Mouse (Mus musculus) gonadal fat pad, adult 2 months (tissue): ENCODE data around the gene Kdm5b. TPM values are rescaled to one million over a fixed set of nuclear protein-coding genes. Genes with fewer than 3 reads are reported as not detected.

Experiments
- DNase-seq: peaks from one replicate; pipeline ENCODE4 v3.0.0-alpha.2; 2012; ENCODE audit warnings: low read depth
- polyA plus RNA-seq: library from polyadenylated mRNA; depleted of rRNA; stranded (reverse); fragments of >200 nt; gene quantifications from 2 replicates; pipeline ENCODE4 v1.2.3, GENCODE M21; 2012

Gene Kdm5b
- polyA plus RNA-seq, 1 experiment = 15.5 TPM

GRCm38 (mm10) chr1:134589676-134590075 is 29.7 kb downstream of the Kdm5b start:
- no peak for DNase-seq

GRCm38 (mm10) chr1:134591773-134592172 is 31.8 kb downstream of the Kdm5b start:
- DNase-seq = no peak

GRCm38 (mm10) chr1:134597339-134598054 is 37.5 kb downstream of the Kdm5b start:
- DNase-seq = no peak

GRCm38 (mm10) chr1:134604086-134604485 is 44.1 kb downstream of the Kdm5b start:
- DNase-seq = no peak

GRCm38 (mm10) chr1:134605670-134606069 is 45.7 kb downstream of the Kdm5b start:
- DNase-seq = no peak

- DNase-seq = no peak
These were observed 46.4 kb downstream of the Kdm5b start for GRCm38 (mm10) chr1:134606381-134606780.

- DNase-seq = no peak
These were observed 47.3 kb downstream of the Kdm5b start for GRCm38 (mm10) chr1:134607279-134607678.

- DNase-seq = no peak
These were observed 49.2 kb downstream of the Kdm5b start for GRCm38 (mm10) chr1:134609172-134609571.

- no peak for DNase-seq
These were observed 54.6 kb downstream of the Kdm5b start for GRCm38 (mm10) chr1:134614554-134614953.

- DNase-seq = no peak
These were observed 55.0 kb downstream of the Kdm5b start for GRCm38 (mm10) chr1:134614988-134615387.

- no peak for DNase-seq
These were observed 57.7 kb downstream of the Kdm5b start for GRCm38 (mm10) chr1:134617656-134618055.

GRCm38 (mm10) chr1:134625325-134625724 is 65.4 kb downstream of the Kdm5b start:
- no peak for DNase-seq

- DNase-seq = no peak
These were observed 69.5 kb downstream of the Kdm5b start for GRCm38 (mm10) chr1:134629455-134629854.

- DNase-seq = no peak
These were observed 74.3 kb downstream of the Kdm5b start for GRCm38 (mm10) chr1:134634296-134634695.

GRCm38 (mm10) chr1:134636245-134636644 is 76.3 kb downstream of the Kdm5b start:
- no peak for DNase-seq

- DNase-seq = no peak
These were observed 76.7 kb downstream of the Kdm5b start for GRCm38 (mm10) chr1:134636684-134637083.

- DNase-seq = no peak
These were observed 78.1 kb downstream of the Kdm5b start for GRCm38 (mm10) chr1:134638041-134638440.

- DNase-seq = no peak
These were observed 78.6 kb downstream of the Kdm5b start for GRCm38 (mm10) chr1:134638522-134638921.

- no peak for DNase-seq
These were observed 79.5 kb downstream of the Kdm5b start for GRCm38 (mm10) chr1:134639460-134639859.

GRCm38 (mm10) chr1:134641507-134641906 is 81.5 kb downstream of the Kdm5b start:
- DNase-seq = no peak

GRCm38 (mm10) chr1:134643702-134644101 is 83.7 kb downstream of the Kdm5b start:
- no peak for DNase-seq

- no peak for DNase-seq
These were observed 85.6 kb downstream of the Kdm5b start for GRCm38 (mm10) chr1:134645408-134646200.
